ENCODE assay signal across 9 mouse cellular contexts in genomic region chr17:88628676-88629380, GRCm38 (mm10). TPM values are rescaled to one million over a fixed set of nuclear protein-coding genes. Genes with fewer than 3 reads are reported as not detected.
DNase-seq lines count a peak whose midpoint lies in the region; ATAC-seq and TF ChIP-seq lines count a peak whose summit lies in the region.
"Had no signal": no experiment of that assay in that cellular context is flagged by ENCODE, and none has a peak within 500 bp of the region (broad histone marks: within the 10 kb centered on the region; RNA-seq: fewer than 3 reads in every experiment).

No protein-coding gene starts in this region.

- no peaks in the 10 kb centered on the region for H3K9me3 ChIP-seq in forebrain, embryonic 11.5 days (ENCODE audit: control insufficient read depth, low read length)
- H3K9me3 ChIP-seq in midbrain, embryonic 10.5 days (replicated peaks) = no peaks in the 10 kb centered on the region

- H3K36me3 ChIP-seq in forebrain, embryonic 11.5 days (ENCODE audit: control insufficient read depth, insufficient read depth, low read length) = no peaks in the 10 kb centered on the region
- H3K36me3 ChIP-seq in midbrain, embryonic 10.5 days = 0 out of 2 replicates have a peak, but pooled peaks cover under 1% of the 10 kb centered on the region

- 60% methylated on average over 10 of the region's 10 CpGs for WGBS in forebrain, embryonic 11.5 days
- 54% methylated on average over 10 of the region's 10 CpGs for WGBS in midbrain, embryonic 10.5 days

- peaks cover 5% of the 10 kb centered on the region for H3K4me1 ChIP-seq in forebrain, embryonic 11.5 days (replicated peaks; ENCODE audit: control insufficient read depth, insufficient read depth, low read length)
- peaks cover 60% of the 10 kb centered on the region for H3K4me1 ChIP-seq in midbrain, embryonic 10.5 days

- no peak for TF ChIP-seq CTCF in layer of hippocampus, adult 2 months (conservative IDR thresholded peaks at IDR 0.05)

- DNase-seq in layer of hippocampus, adult 2 months (ENCODE audit: low spot score in 2 of 2) = no peak
- no peak for DNase-seq in layer of hippocampus, adult 9-10 months (ENCODE audit: low spot score)
- DNase-seq in forebrain, embryonic 11.5 days (ENCODE audit: low spot score) = no peak
- peak; percentile 82 to 83 for DNase-seq in heart, postnatal 10 days
- DNase-seq in kidney, postnatal 36 days = peak; percentile 72 to 90
- DNase-seq in midbrain, embryonic 10.5 days (ENCODE audit: low spot score) = no peak
- peak; percentile 49 for DNase-seq in yolk sac, embryonic 10.5 days (ENCODE audit: low spot score)
- no peak for DNase-seq in spleen, adult 18-20 months

- no peak overlapping the region for H3K4me2 ChIP-seq in forebrain, embryonic 11.5 days (ENCODE audit: low read depth, low read length, severe bottlenecking)

- no peak overlapping the region for H3K9ac ChIP-seq in forebrain, embryonic 11.5 days (ENCODE audit: low read length)

- H3K27me3 ChIP-seq in forebrain, embryonic 11.5 days (ENCODE audit: control insufficient read depth, insufficient read depth, low read length) = no peaks in the 10 kb centered on the region
- H3K27me3 ChIP-seq in midbrain, embryonic 10.5 days (ENCODE audit: low read depth, poor library complexity, severe bottlenecking) = no peaks in the 10 kb centered on the region
- H3K27me3 ChIP-seq: CH12.LX had no signal

- H3K4me3 ChIP-seq in layer of hippocampus, adult 2 months = no peak overlapping the region
- H3K4me3 ChIP-seq in forebrain, embryonic 11.5 days (ENCODE audit: low read depth, low read length) = no peak overlapping the region
- no peak overlapping the region for H3K4me3 ChIP-seq in midbrain, embryonic 10.5 days

- peak overlapping the region; percentile 65; the same call in 1 of the 2 replicates for H3K27ac ChIP-seq in layer of hippocampus, adult 2 months
- no peak overlapping the region for H3K27ac ChIP-seq in forebrain, embryonic 11.5 days (ENCODE audit: low read depth, low read length)
- H3K27ac ChIP-seq in midbrain, embryonic 10.5 days (replicated peaks) = peak overlapping the region; percentile 88

- intact Hi-C loops in heart, postnatal 10 days (cut with DNase I) = no loop called here

- peak; percentile 4; the same call in 1 of the 2 replicates for ATAC-seq in forebrain, embryonic 11.5 days (replicated peaks; ENCODE audit: low FRiP score)

RNA-seq across cellular contexts. Expression of gene Ston1, which starts 31.3 kb away (rescaled TPM):
- total RNA-seq in layer of hippocampus, adult 2 months (2021) = 10 to 100 TPM; 14.1 to 17.1 TPM
- 3.4 and 4.9 TPM in 2 replicates for polyA plus RNA-seq in forebrain, embryonic 11.5 days (2014; fragmentation: Nextera tagmentation; extraction: Ambion mirVana)
- 10 to 100 TPM; 25.9 to 30.9 TPM for total RNA-seq in heart, postnatal 10 days (2021)
- polyA plus RNA-seq in midbrain, embryonic 10.5 days (2016; fragmentation: Nextera tagmentation; extraction: Ambion mirVana) = 1.5 and 1.7 TPM in 2 replicates

RNA-seq across cellular contexts. Expression of gene Gtf2a1l, which starts 39.6 kb away (rescaled TPM):
- not detected for total RNA-seq in layer of hippocampus, adult 2 months (2021)
- 0.36 TPM in 1 of 2 replicates, not detected in the other for polyA plus RNA-seq in forebrain, embryonic 11.5 days (2014; fragmentation: Nextera tagmentation; extraction: Ambion mirVana)
- total RNA-seq in heart, postnatal 10 days (2021) = not detected
- polyA plus RNA-seq in midbrain, embryonic 10.5 days (2016; fragmentation: Nextera tagmentation; extraction: Ambion mirVana) = 0.19 TPM in 1 of 2 replicates, not detected in the other

Comparison
In these comparisons a context has a peak if more than half of its experiments do, and no peak if none do; other contexts are left out.
1. DNase-seq: peak in heart, postnatal 10 days (2 of 2), kidney, postnatal 36 days (2 of 2) and yolk sac, embryonic 10.5 days (single experiment); none in layer of hippocampus, adult 2 months (0 of 2), layer of hippocampus, adult 9-10 months (single experiment), forebrain, embryonic 11.5 days (single experiment), midbrain, embryonic 10.5 days (single experiment) and spleen, adult 18-20 months (0 of 2).